Mouse (Mus musculus) ES-E14 (cell line): ENCODE data around the gene Nr2c1.

ENCODE experiments used
- CHD2 ChIP-seq: IDR thresholded peaks from 2 replicates; pipeline ENCODE4 v1.6.1; 2014; ENCODE audit warnings: mild to moderate bottlenecking, low read depth, low read length, inconsistent platforms
- HCFC1 ChIP-seq: IDR thresholded peaks from 2 replicates; pipeline ENCODE4 v1.6.1; 2012; ENCODE audit warnings: low read length, inconsistent platforms, borderline replicate concordance; ENCODE audit not compliant: insufficient read depth
- MAFK ChIP-seq: IDR thresholded peaks from 2 replicates; pipeline ENCODE4 v1.6.1; 2014; ENCODE audit warnings: mild to moderate bottlenecking, low read depth, low read length, inconsistent platforms; ENCODE audit not compliant: insufficient read depth
- ZC3H11A ChIP-seq: IDR thresholded peaks from 2 replicates; pipeline ENCODE4 v1.6.1; 2012; ENCODE audit warnings: low read depth, mild to moderate bottlenecking, inconsistent platforms, low read length, borderline replicate concordance
- ZNF384 ChIP-seq: IDR thresholded peaks from 2 replicates; pipeline ENCODE4 v1.6.1; 2012; ENCODE audit warnings: low read depth, low read length, inconsistent platforms

DNA sequence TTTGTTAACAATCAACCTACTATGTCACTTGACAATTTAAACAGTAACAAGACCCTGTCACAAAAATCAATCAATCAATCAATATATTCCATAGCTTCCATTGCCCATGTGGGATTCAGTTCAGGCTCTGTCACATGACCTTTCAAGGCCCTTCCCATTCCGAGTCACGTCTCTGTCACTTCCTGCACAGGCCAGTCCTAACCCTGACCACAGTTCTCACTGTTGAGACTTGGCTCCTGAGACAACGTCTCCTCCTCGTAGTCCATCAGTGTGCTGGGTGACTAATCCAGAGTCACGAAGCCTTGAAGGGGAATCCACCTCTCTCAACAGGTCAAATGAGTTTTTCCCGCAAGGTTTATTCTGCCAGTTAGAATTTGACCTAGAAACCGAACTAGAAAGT, 26.8 kb downstream of the Nr2c1 start:
- TF ChIP-seq CHD2 = no peak
- TF ChIP-seq HCFC1 = no peak
- TF ChIP-seq MAFK = no peak
- TF ChIP-seq ZNF384 = no peak
- TF ChIP-seq ZC3H11A = no peak
